Mouse (Mus musculus) CD4-positive, CD25-positive, alpha-beta regulatory T cell, adult 2 months (primary cell): ENCODE results near the gene Nfatc4.

ENCODE experiments used
- DNase-seq: peaks from one replicate; pipeline ENCODE4 v3.0.0-alpha.2; 2012; ENCODE audit warnings: low read depth, low spot score

Gene Nfatc4

GRCm38 (mm10) chr14:55822435-55822990 lies 431 bp upstream of the Nfatc4 start:
- peak; percentile 91 for DNase-seq

- peak; percentile 6 for DNase-seq
Observed at GRCm38 (mm10) chr14:55824001-55824480, 1.1 kb downstream of the Nfatc4 start.

- no peak for DNase-seq
Observed at GRCm38 (mm10) chr14:55824481-55825215, 1.7 kb downstream of the Nfatc4 start.

- DNase-seq: peak; percentile 28
Observed at GRCm38 (mm10) chr14:55825216-55826051, 2.5 kb downstream of the Nfatc4 start.

GRCm38 (mm10) chr14:55826142-55826541 lies 3.2 kb downstream of the Nfatc4 start:
- DNase-seq: no peak

GRCm38 (mm10) chr14:55826551-55827340 lies 3.8 kb downstream of the Nfatc4 start:
- DNase-seq: peak; percentile 5

GRCm38 (mm10) chr14:55828716-55829263 lies 5.8 kb downstream of the Nfatc4 start:
- no peak for DNase-seq

GRCm38 (mm10) chr14:55829854-55830253 lies 6.9 kb downstream of the Nfatc4 start:
- DNase-seq: no peak

GRCm38 (mm10) chr14:55830331-55830730 lies 7.4 kb downstream of the Nfatc4 start:
- DNase-seq: no peak

- DNase-seq: no peak
Observed at GRCm38 (mm10) chr14:55833126-55833525, 10.2 kb downstream of the Nfatc4 start.

GRCm38 (mm10) chr14:55834808-55835533 lies 12.0 kb downstream of the Nfatc4 start:
- no peak for DNase-seq

- no peak for DNase-seq
Observed at GRCm38 (mm10) chr14:55838312-55838711, 15.4 kb downstream of the Nfatc4 start.

GRCm38 (mm10) chr14:55838740-55839139 lies 15.8 kb downstream of the Nfatc4 start:
- DNase-seq: peak; percentile 29

- no peak for DNase-seq
Observed at GRCm38 (mm10) chr14:55840853-55841366, 18.0 kb downstream of the Nfatc4 start.

GRCm38 (mm10) chr14:55842794-55843193 lies 19.9 kb downstream of the Nfatc4 start:
- peak; percentile 41 for DNase-seq

GRCm38 (mm10) chr14:55845506-55846294 lies 22.8 kb downstream of the Nfatc4 start:
- DNase-seq: no peak

GRCm38 (mm10) chr14:55850885-55851284 lies 27.9 kb downstream of the Nfatc4 start:
- DNase-seq: no peak

- DNase-seq: no peak
Observed at GRCm38 (mm10) chr14:55852646-55853551, 30.0 kb downstream of the Nfatc4 start.
